Mouse (Mus musculus) liver, embryonic 11.5 days (tissue): ENCODE results near the gene Zp2. TPM values are rescaled to one million over a fixed set of nuclear protein-coding genes. Genes with fewer than 3 reads are reported as not detected.

Experiments
- ATAC-seq: fragments of 200-750 bp; cut with Nextera tagmentation; replicated peaks from 2 replicates; pipeline ENCODE4 v1.8.0; 2017; ENCODE audit warnings: moderate number of reproducible peaks, mild to moderate bottlenecking, moderate TSS enrichment, moderate library complexity; ENCODE audit not compliant: low FRiP score
- DNase-seq: peaks from one replicate; pipeline ENCODE4 v3.0.0-alpha.2; 2017; ENCODE audit warnings: low spot score
- H3K27ac ChIP-seq: fragments of 300-500 bp; sonication (generic); 2 replicates; pipeline ENCODE4 v1.5.1; 2014; ENCODE audit warnings: mild to moderate bottlenecking, low read depth, low read length, control low read depth
- H3K27me3 ChIP-seq: fragments of 300-500 bp; sonication (generic); replicated peaks from 2 replicates; pipeline ENCODE4 v1.6.1; 2014; ENCODE audit warnings: low read length, mixed read lengths; ENCODE audit not compliant: control insufficient read depth, insufficient read depth
- H3K36me3 ChIP-seq: fragments of 300-500 bp; sonication (generic); 2 replicates; pipeline ENCODE4 v1.6.1; 2014; ENCODE audit warnings: mild to moderate bottlenecking, low read length, moderate library complexity, mixed read lengths; ENCODE audit not compliant: control insufficient read depth, insufficient read depth
- H3K4me1 ChIP-seq: fragments of 300-500 bp; sonication (generic); replicated peaks from 2 replicates; pipeline ENCODE4 v1.6.1; 2014; ENCODE audit warnings: low read length, mixed read lengths; ENCODE audit not compliant: control insufficient read depth, insufficient read depth
- H3K4me2 ChIP-seq: fragments of 300-500 bp; sonication (generic); 2 replicates; pipeline ENCODE4 v1.6.1; 2014; ENCODE audit warnings: mild to moderate bottlenecking, control low read depth, moderate library complexity
- H3K4me3 ChIP-seq: fragments of 300-500 bp; sonication (generic); 2 replicates; pipeline ENCODE4 v1.5.1; 2014; ENCODE audit warnings: low read depth, low read length, control low read depth
- H3K9ac ChIP-seq: fragments of 300-500 bp; sonication (generic); 2 replicates; pipeline ENCODE4 v1.6.1; 2014; ENCODE audit warnings: low read depth, low read length, control low read depth
- H3K9me3 ChIP-seq: fragments of 300-500 bp; sonication (generic); 2 replicates; pipeline ENCODE4 v1.6.1; 2016; ENCODE audit warnings: low read length, inconsistent platforms, mixed read lengths; ENCODE audit not compliant: control insufficient read depth
- WGBS: fragments of 180-500 bp; shearing (Covaris S2); extraction: QIAGEN DNeasy Blood & Tissue Kit; methylation state at CpG from one replicate; pipeline ENCODE4 v1.1.7; 2014; 5-methylcytosine and 5-hydroxymethylcytosine counted together
- polyA plus RNA-seq: library from polyadenylated mRNA; unstranded; fragments of >200 nt; fragmentation: Nextera tagmentation; extraction: Ambion mirVana; gene quantifications from 2 replicates; pipeline ENCODE4 v1.2.1, GENCODE M21; 2014

Zp2 gene
- polyA plus RNA-seq, 1 experiment from 2014 or later = not detected

- H3K27me3 ChIP-seq = no peaks in the 10 kb centered on the region
- ATAC-seq (no peak), DNase-seq (no peak)
- no peaks in the 10 kb centered on the region for H3K9me3 ChIP-seq
- no peaks in the 10 kb centered on the region for H3K4me1 ChIP-seq
- H3K4me2 ChIP-seq = no peak overlapping the region
- no peak overlapping the region for H3K9ac ChIP-seq
- 61% methylated on average over 5 of the region's 5 CpGs for WGBS
- H3K36me3 ChIP-seq = no peaks in the 10 kb centered on the region
- no peak overlapping the region for H3K4me3 ChIP-seq
- H3K27ac ChIP-seq = no peak overlapping the region
These were observed 12.5 kb upstream of the Zp2 start for GRCm38 (mm10) chr7:120157575-120158061.

GRCm38 (mm10) chr7:120156841-120157409 lies 11.8 kb upstream of the Zp2 start:
- no peak overlapping the region for H3K4me3 ChIP-seq
- no peaks in the 10 kb centered on the region for H3K4me1 ChIP-seq
- DNase-seq (no peak), ATAC-seq (no peak)
- no peak overlapping the region for H3K27ac ChIP-seq
- no peaks in the 10 kb centered on the region for H3K27me3 ChIP-seq
- WGBS = 62% methylated on average over 2 of the region's 2 CpGs
- H3K36me3 ChIP-seq = no peaks in the 10 kb centered on the region
- H3K4me2 ChIP-seq = no peak overlapping the region
- no peaks in the 10 kb centered on the region for H3K9me3 ChIP-seq
- H3K9ac ChIP-seq = no peak overlapping the region

GRCm38 (mm10) chr7:120150898-120151297 lies 5.8 kb upstream of the Zp2 start:
- H3K36me3 ChIP-seq = no peaks in the 10 kb centered on the region
- no peak overlapping the region for H3K4me2 ChIP-seq
- ATAC-seq (no peak), DNase-seq (no peak)
- no peaks in the 10 kb centered on the region for H3K4me1 ChIP-seq
- no peak overlapping the region for H3K9ac ChIP-seq
- H3K27ac ChIP-seq = no peak overlapping the region
- WGBS = 64% methylated on average over 2 of the region's 2 CpGs
- no peaks in the 10 kb centered on the region for H3K27me3 ChIP-seq
- no peaks in the 10 kb centered on the region for H3K9me3 ChIP-seq
- no peak overlapping the region for H3K4me3 ChIP-seq

- no peaks in the 10 kb centered on the region for H3K36me3 ChIP-seq
- H3K9me3 ChIP-seq = no peaks in the 10 kb centered on the region
- H3K4me3 ChIP-seq = no peak overlapping the region
- no peaks in the 10 kb centered on the region for H3K27me3 ChIP-seq
- no peak overlapping the region for H3K4me2 ChIP-seq
- no peak for ATAC-seq
- H3K27ac ChIP-seq = no peak overlapping the region
- no peaks in the 10 kb centered on the region for H3K4me1 ChIP-seq
- 32% methylated on average over 3 of the region's 3 CpGs for WGBS
- H3K9ac ChIP-seq = no peak overlapping the region
- no peak for DNase-seq
These were observed 5.2 kb upstream of the Zp2 start for GRCm38 (mm10) chr7:120150257-120150656.

GRCm38 (mm10) chr7:120142743-120143142 lies 2.3 kb downstream of the Zp2 start:
- H3K4me2 ChIP-seq = no peak overlapping the region
- no peak overlapping the region for H3K9ac ChIP-seq
- WGBS = 50% methylated on average over 1 of the region's 1 CpGs
- H3K9me3 ChIP-seq = no peaks in the 10 kb centered on the region
- no peak overlapping the region for H3K27ac ChIP-seq
- H3K4me3 ChIP-seq = no peak overlapping the region
- H3K27me3 ChIP-seq = no peaks in the 10 kb centered on the region
- no peaks in the 10 kb centered on the region for H3K4me1 ChIP-seq
- H3K36me3 ChIP-seq = no peaks in the 10 kb centered on the region
- ATAC-seq (no peak), DNase-seq (no peak)

- no peak overlapping the region for H3K9ac ChIP-seq
- H3K4me1 ChIP-seq = no peaks in the 10 kb centered on the region
- DNase-seq = no peak
- no peaks in the 10 kb centered on the region for H3K9me3 ChIP-seq
- ATAC-seq = no peak
- no peak overlapping the region for H3K4me2 ChIP-seq
- H3K27ac ChIP-seq = no peak overlapping the region
- WGBS = 80% methylated on average over 4 of the region's 4 CpGs
- H3K36me3 ChIP-seq = no peaks in the 10 kb centered on the region
- no peaks in the 10 kb centered on the region for H3K27me3 ChIP-seq
- no peak overlapping the region for H3K4me3 ChIP-seq
These were observed 16.1 kb downstream of the Zp2 start for GRCm38 (mm10) chr7:120128951-120129350.

GRCm38 (mm10) chr7:120127686-120128059 lies 17.4 kb downstream of the Zp2 start:
- H3K27ac ChIP-seq = no peak overlapping the region
- DNase-seq = no peak

GRCm38 (mm10) chr7:120126976-120127685 lies 18.0 kb downstream of the Zp2 start:
- H3K27me3 ChIP-seq = no peaks in the 10 kb centered on the region
- no peaks in the 10 kb centered on the region for H3K36me3 ChIP-seq
- no peaks in the 10 kb centered on the region for H3K4me1 ChIP-seq
- no peak overlapping the region for H3K27ac ChIP-seq
- DNase-seq = no peak
- no peaks in the 10 kb centered on the region for H3K9me3 ChIP-seq
- ATAC-seq = no peak
- no peak overlapping the region for H3K9ac ChIP-seq
- no peak overlapping the region for H3K4me2 ChIP-seq
- no peak overlapping the region for H3K4me3 ChIP-seq
- 34% methylated on average over 5 of the region's 5 CpGs for WGBS

More at GRCm38 (mm10) chr7:120127686-120128059, 17.4 kb downstream of the Zp2 start:
- Histone ChIP-seq H3K9ac (no peak overlapping the region), H3K4me2 (no peak overlapping the region), H3K36me3 (no peaks in the 10 kb centered on the region), H3K27me3 (no peaks in the 10 kb centered on the region), H3K4me3 (no peak overlapping the region), H3K4me1 (no peaks in the 10 kb centered on the region), H3K9me3 (no peaks in the 10 kb centered on the region)
- WGBS = 32% methylated on average over 4 of the region's 4 CpGs
- ATAC-seq = no peak

- DNase-seq = peak; percentile 58
- no peak overlapping the region for H3K9ac ChIP-seq
- WGBS = 5% methylated on average over 3 of the region's 3 CpGs
- H3K27me3 ChIP-seq = no peaks in the 10 kb centered on the region
- H3K9me3 ChIP-seq = no peaks in the 10 kb centered on the region
- no peak overlapping the region for H3K4me2 ChIP-seq
- peak; percentile 63 for ATAC-seq
- H3K27ac ChIP-seq = no peak overlapping the region
- H3K36me3 ChIP-seq = no peaks in the 10 kb centered on the region
- no peak overlapping the region for H3K4me3 ChIP-seq
- no peaks in the 10 kb centered on the region for H3K4me1 ChIP-seq
These were observed 20.2 kb downstream of the Zp2 start for GRCm38 (mm10) chr7:120124844-120125243.
